21 mouse cellular contexts compared by ENCODE assay signal in the genomic region with DNA sequence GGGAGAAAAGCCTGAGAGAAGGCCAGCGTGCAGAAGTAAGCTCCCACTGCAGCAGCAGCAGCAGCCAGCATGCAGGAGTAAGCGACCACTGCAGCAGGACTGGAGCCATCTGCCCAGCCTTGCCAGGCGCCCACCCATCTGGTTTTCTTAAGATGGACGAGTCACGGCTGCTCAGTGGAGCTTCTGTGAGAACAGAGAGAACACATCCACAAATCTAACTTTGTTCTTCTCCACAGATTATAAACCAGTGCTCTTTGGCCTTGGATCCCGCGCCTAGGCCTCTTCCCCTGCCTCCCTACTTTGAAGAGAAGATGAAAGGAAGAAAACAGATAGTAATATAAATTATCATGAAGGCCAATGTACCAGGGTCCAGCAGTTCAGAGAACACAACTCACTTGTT.
A peak's percentile ranks its signal among the peaks of the same experiment; 100 is the strongest.
DNase-seq lines count a peak whose midpoint lies in the region; ATAC-seq and TF ChIP-seq lines count a peak whose summit lies in the region.
"Had no signal": no experiment of that assay in that cellular context is flagged by ENCODE, and none has a peak within 500 bp of the region (broad histone marks: within the 10 kb centered on the region; RNA-seq: fewer than 3 reads in every experiment).

No protein-coding gene starts in this region.

- intact Hi-C loops in heart, adult 2 months (cut with DNase I), result loop anchor here (5.0 kb wide), 1 partner anchor 88 kb away; no protein-coding TSS in a partner anchor

- H3K4me1 ChIP-seq in heart, adult 2 months (ENCODE audit: control insufficient read depth, insufficient read depth, low read length), result peaks cover 8% of the 10 kb centered on the region
- H3K4me1 ChIP-seq in lung, embryonic 14.5 days (ENCODE audit: insufficient read depth), result peaks cover 16% of the 10 kb centered on the region; the same call in 1 of the 2 replicates
- peaks cover 11% of the 10 kb centered on the region for H3K4me1 ChIP-seq in intestine, embryonic 15.5 days (replicated peaks)
- H3K4me1 ChIP-seq: midbrain, embryonic 15.5 days had no signal

- no peak overlapping the region for H3K4me2 ChIP-seq in lung, embryonic 14.5 days
- 0 out of 2 replicates have a peak overlapping the region, but pooled peaks have one; percentile 17 for H3K4me2 ChIP-seq in intestine, embryonic 15.5 days (replicated peaks)
- H3K4me2 ChIP-seq: forebrain, embryonic 15.5 days; heart, embryonic 15.5 days; midbrain, embryonic 15.5 days; neural tube, embryonic 15.5 days; stomach, embryonic 15.5 days had no signal

- no peaks in the 10 kb centered on the region for H3K27me3 ChIP-seq in heart, adult 2 months (ENCODE audit: control insufficient read depth, insufficient read depth, low read length)
- H3K27me3 ChIP-seq in lung, embryonic 14.5 days (ENCODE audit: insufficient read depth, low read length), result no peaks in the 10 kb centered on the region
- H3K27me3 ChIP-seq in intestine, embryonic 15.5 days (replicated peaks), result no peaks in the 10 kb centered on the region
- H3K27me3 ChIP-seq: forebrain, embryonic 15.5 days; heart, embryonic 15.5 days; midbrain, embryonic 15.5 days; neural tube, embryonic 15.5 days; stomach, embryonic 15.5 days had no signal

- peaks cover 7% of the 10 kb centered on the region for H3K36me3 ChIP-seq in heart, adult 2 months (ENCODE audit: control insufficient read depth, insufficient read depth, low read length)
- H3K36me3 ChIP-seq in lung, embryonic 14.5 days (ENCODE audit: insufficient read depth), result 0 out of 2 replicates have a peak, but pooled peaks cover 8% of the 10 kb centered on the region
- H3K36me3 ChIP-seq in intestine, embryonic 15.5 days, result no peaks in the 10 kb centered on the region
- H3K36me3 ChIP-seq: forebrain, embryonic 15.5 days; heart, embryonic 15.5 days; midbrain, embryonic 15.5 days; neural tube, embryonic 15.5 days; stomach, embryonic 15.5 days had no signal

- H3K9me3 ChIP-seq in lung, embryonic 14.5 days (ENCODE audit: low read depth, low read length), result no peaks in the 10 kb centered on the region
- H3K9me3 ChIP-seq in intestine, embryonic 15.5 days, result no peaks in the 10 kb centered on the region
- H3K9me3 ChIP-seq: forebrain, embryonic 15.5 days; heart, embryonic 15.5 days; midbrain, embryonic 15.5 days; neural tube, embryonic 15.5 days; stomach, embryonic 15.5 days had no signal

- H3K79me2 ChIP-seq in heart, adult 2 months (replicated peaks; ENCODE audit: control insufficient read depth, insufficient read depth, low read length), result no peaks in the 10 kb centered on the region

- H3K4me3 ChIP-seq in heart, adult 2 months, result no peak overlapping the region
- no peak overlapping the region for H3K4me3 ChIP-seq in lung, embryonic 14.5 days (ENCODE audit: low read depth, low read length)
- no peak overlapping the region for H3K4me3 ChIP-seq in intestine, embryonic 15.5 days (replicated peaks)
- H3K4me3 ChIP-seq: forebrain, embryonic 15.5 days; heart, embryonic 15.5 days; layer of hippocampus, adult 2 months; midbrain, embryonic 15.5 days; neural tube, embryonic 15.5 days; stomach, embryonic 15.5 days had no signal

- no peak overlapping the region for H3K27ac ChIP-seq in heart, adult 2 months
- peak overlapping the region; percentile 33; the same call in 1 of the 2 replicates for H3K27ac ChIP-seq in lung, embryonic 14.5 days (ENCODE audit: low read depth)
- H3K27ac ChIP-seq in intestine, embryonic 15.5 days, result peak overlapping the region; percentile 55; the same call in 1 of the 2 replicates
- H3K27ac ChIP-seq: forebrain, embryonic 15.5 days; heart, embryonic 15.5 days; kidney, postnatal 0 days; layer of hippocampus, adult 2 months; midbrain, embryonic 15.5 days; neural tube, embryonic 15.5 days; stomach, embryonic 15.5 days had no signal

- peak; percentile 56 for DNase-seq in heart, adult 11 months
- DNase-seq in heart, adult 2 months, result no peak
- DNase-seq in lung, embryonic 14.5 days, result peak; percentile 60
- DNase-seq in lung, postnatal 10 days, result no peak
- DNase-seq in NIH3T3 (ENCODE audit: low read depth), result peak; percentile 24
- no peak for DNase-seq in embryo, embryonic 10.5 days (ENCODE audit: low spot score)
- DNase-seq: cerebellum, postnatal 14 days; embryo, embryonic 11 days; gastrocnemius, postnatal 14 days; heart, postnatal 4 days; layer of hippocampus, postnatal 36 days; lung, postnatal 14 days; right cerebral cortex, postnatal 25 days had no signal

- 93% methylated on average over 7 of the region's 7 CpGs for WGBS in heart, adult 2 months
- WGBS in lung, embryonic 14.5 days, result 48% methylated on average over 7 of the region's 7 CpGs
- WGBS in intestine, embryonic 15.5 days, result 41% methylated on average over 7 of the region's 7 CpGs

- TF ChIP-seq POLR2A in heart, adult 2 months (IDR thresholded peaks at IDR 0.05; ENCODE audit: insufficient read depth, low read depth, low read length), result no peak

- no peak overlapping the region for H3K9ac ChIP-seq in heart, adult 2 months (ENCODE audit: low read depth, low read length)
- no peak overlapping the region; the same call in 1 of the 2 replicates for H3K9ac ChIP-seq in lung, embryonic 14.5 days
- no peak overlapping the region for H3K9ac ChIP-seq in intestine, embryonic 15.5 days
- H3K9ac ChIP-seq: forebrain, embryonic 15.5 days; heart, embryonic 15.5 days; midbrain, embryonic 15.5 days; neural tube, embryonic 15.5 days; stomach, embryonic 15.5 days had no signal

- ATAC-seq in lung, embryonic 14.5 days (ENCODE audit: insufficient read depth), result peak; percentile 73; the same call in 1 of the 2 replicates
- ATAC-seq in intestine, embryonic 15.5 days, result peak; percentile 63
- ATAC-seq: forebrain, embryonic 15.5 days; midbrain, embryonic 15.5 days had no signal

- no peak for TF ChIP-seq CTCF in heart, adult 2 months (IDR thresholded peaks at IDR 0.05)
- TF ChIP-seq CTCF in lung, embryonic 14.5 days (IDR thresholded peaks at IDR 0.05; ENCODE audit: low read depth), result no peak

- TF ChIP-seq EP300 in heart, adult 2 months (IDR thresholded peaks at IDR 0.05; ENCODE audit: insufficient read depth, low read depth, low read length), result no peak

Comparison
In these comparisons a context has a peak if more than half of its experiments do, and no peak if none do; other contexts are left out.
1. DNase-seq: peak in heart, adult 11 months (single experiment), lung, embryonic 14.5 days (single experiment) and NIH3T3 (single experiment); none in heart, adult 2 months (0 of 2), lung, postnatal 10 days (single experiment) and embryo, embryonic 10.5 days (single experiment).